In the genomic region with DNA sequence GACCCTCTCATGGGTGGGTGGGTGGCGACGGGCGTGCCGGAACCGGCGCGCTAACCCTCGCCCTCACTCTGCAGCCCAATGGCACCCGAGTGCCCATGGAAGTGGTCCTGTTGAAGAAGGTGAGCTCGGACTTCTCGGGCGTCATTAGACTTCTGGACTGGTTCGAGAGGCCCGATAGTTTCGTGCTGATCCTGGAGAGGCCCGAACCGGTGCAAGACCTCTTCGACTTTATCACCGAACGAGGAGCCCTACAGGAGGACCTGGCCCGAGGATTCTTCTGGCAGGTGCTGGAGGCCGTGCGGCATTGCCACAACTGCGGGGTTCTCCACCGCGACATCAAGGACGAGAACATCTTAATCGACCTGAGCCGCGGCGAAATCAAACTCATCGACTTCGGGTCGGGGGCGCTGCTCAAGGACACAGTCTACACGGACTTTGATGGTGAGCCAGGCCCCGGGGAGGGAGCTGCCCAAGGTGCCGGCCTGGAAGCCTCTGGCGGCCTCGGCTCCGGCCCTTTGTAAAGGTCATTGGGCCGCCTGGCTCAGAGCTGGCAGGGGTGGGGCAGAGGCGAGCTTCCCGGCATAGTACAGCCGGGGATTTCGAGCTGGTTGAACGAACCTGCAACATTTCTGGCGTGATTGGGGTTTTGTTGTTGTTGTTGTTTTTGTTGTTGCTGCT, we compare ENCODE assay signal across 8 mouse cellular contexts. TPM values are rescaled to one million over a fixed set of nuclear protein-coding genes. Genes with fewer than 3 reads are reported as not detected.
DNase-seq lines count a peak whose midpoint lies in the region; ATAC-seq and TF ChIP-seq lines count a peak whose summit lies in the region.

No protein-coding gene starts in this region.

- H3K36me3 ChIP-seq in CH12.LX (replicated peaks in 1 of 2; ENCODE audit: control insufficient read depth in 1 of 2, insufficient read depth in 1 of 2, low read length in 1 of 2) = peaks cover 17 to 44% of the 10 kb centered on the region in 2 experiments
- peaks cover 19% of the 10 kb centered on the region for H3K36me3 ChIP-seq in embryonic facial prominence, embryonic 12.5 days
- H3K36me3 ChIP-seq in heart, embryonic 11.5 days (ENCODE audit: control insufficient read depth, insufficient read depth, low read length) = peaks cover 13% of the 10 kb centered on the region
- peaks cover 19% of the 10 kb centered on the region for H3K36me3 ChIP-seq in kidney, embryonic 14.5 days (ENCODE audit: control insufficient read depth, insufficient read depth, low read length)
- H3K36me3 ChIP-seq in liver, postnatal 0 days (replicated peaks; ENCODE audit: insufficient read depth, low read length) = peaks cover 34% of the 10 kb centered on the region

- H3K27ac ChIP-seq in CH12.LX (ENCODE audit: insufficient read depth, low read depth) = peak overlapping the region; percentile 91
- H3K27ac ChIP-seq in embryonic facial prominence, embryonic 12.5 days = peak overlapping the region; percentile 96
- H3K27ac ChIP-seq in heart, embryonic 11.5 days (ENCODE audit: low read depth, low read length) = peak overlapping the region; percentile 95
- peak overlapping the region; percentile 83; the same call in 1 of the 2 replicates for H3K27ac ChIP-seq in kidney, embryonic 14.5 days (ENCODE audit: low read depth, low read length)
- H3K27ac ChIP-seq in liver, postnatal 0 days (ENCODE audit: low read depth) = peak overlapping the region; percentile 99
- H3K27ac ChIP-seq in olfactory bulb, adult 2 months (ENCODE audit: insufficient read depth, low read depth, low read length) = no peak overlapping the region; the same call in 1 of the 2 replicates

- H3K4me3 ChIP-seq in CH12.LX (replicated peaks in 1 of 3; ENCODE audit: low read depth in 2 of 3, low read length in 2 of 3, poor library complexity in 1 of 3) = peak overlapping the region; percentile 71 to 93 (median 85)
- H3K4me3 ChIP-seq in embryonic facial prominence, embryonic 12.5 days = peak overlapping the region; percentile 81
- peak overlapping the region; percentile 77 for H3K4me3 ChIP-seq in heart, embryonic 11.5 days (ENCODE audit: low read depth, low read length)
- peak overlapping the region; percentile 97 for H3K4me3 ChIP-seq in kidney, embryonic 14.5 days (ENCODE audit: low read length)
- H3K4me3 ChIP-seq in liver, postnatal 0 days (ENCODE audit: low read depth, low read length) = peak overlapping the region; percentile 96
- peak overlapping the region; percentile 57 for H3K4me3 ChIP-seq in olfactory bulb, adult 2 months (ENCODE audit: insufficient read depth, low read depth, low read length)

- peak overlapping the region; percentile 86 for H3K9ac ChIP-seq in CH12.LX (ENCODE audit: insufficient read depth, low read depth)
- H3K9ac ChIP-seq in embryonic facial prominence, embryonic 12.5 days = peak overlapping the region; percentile 88
- peak overlapping the region; percentile 92 for H3K9ac ChIP-seq in heart, embryonic 11.5 days (ENCODE audit: low read depth, low read length)
- peak overlapping the region; percentile 80 for H3K9ac ChIP-seq in kidney, embryonic 14.5 days (ENCODE audit: low read depth, low read length)
- peak overlapping the region; percentile 100 for H3K9ac ChIP-seq in liver, postnatal 0 days (replicated peaks)

- WGBS in embryonic facial prominence, embryonic 12.5 days = under 1% methylated on average over 48 of the region's 48 CpGs
- WGBS in heart, embryonic 11.5 days (ENCODE audit: insufficient replicate concordance) = under 1% methylated on average over 48 of the region's 48 CpGs
- WGBS in kidney, embryonic 14.5 days = under 1% methylated on average over 48 of the region's 48 CpGs
- WGBS in liver, postnatal 0 days (ENCODE audit: insufficient replicate concordance) = under 1% methylated on average over 45 of the region's 48 CpGs
- WGBS in olfactory bulb, adult 2 months = 1% methylated on average over 48 of the region's 48 CpGs

- in situ Hi-C loops in CH12.LX (cut with MboI; ENCODE audit: low pct_ligation_motif_present, low pct_unique_long_range_greater_than_20kb, low sequenced_read_pairs) = loop anchor here (5.0 kb wide), 1 partner anchor 94 kb away; no protein-coding TSS in a partner anchor

- H3K27me3 ChIP-seq in CH12.LX (replicated peaks) = no peaks in the 10 kb centered on the region
- H3K27me3 ChIP-seq in embryonic facial prominence, embryonic 12.5 days = no peaks in the 10 kb centered on the region
- H3K27me3 ChIP-seq in heart, embryonic 11.5 days (ENCODE audit: control insufficient read depth, insufficient read depth, low read length) = no peaks in the 10 kb centered on the region
- no peaks in the 10 kb centered on the region for H3K27me3 ChIP-seq in kidney, embryonic 14.5 days (ENCODE audit: control insufficient read depth, insufficient read depth, low read length)
- H3K27me3 ChIP-seq in liver, postnatal 0 days (ENCODE audit: insufficient read depth, low read length) = no peaks in the 10 kb centered on the region

- peaks cover 47% of the 10 kb centered on the region for H3K79me2 ChIP-seq in CH12.LX (replicated peaks; ENCODE audit: control insufficient read depth, extremely low read depth, insufficient read depth, poor library complexity, severe bottlenecking)

- TF ChIP-seq RAD21 in CH12.LX (IDR thresholded peaks at IDR 0.05; ENCODE audit: low read depth, low read length) = no peak

- ATAC-seq in embryonic facial prominence, embryonic 12.5 days (ENCODE audit: insufficient number of reproducible peaks, insufficient read depth, low FRiP score, low TSS enrichment) = no peak
- no peak for ATAC-seq in heart, embryonic 11.5 days (replicated peaks; ENCODE audit: insufficient number of reproducible peaks, low FRiP score, low TSS enrichment)
- ATAC-seq in kidney, embryonic 14.5 days (ENCODE audit: low FRiP score, low TSS enrichment) = 0 out of 2 replicates have a peak, but pooled peaks have one; percentile 0
- no peak for ATAC-seq in liver, postnatal 0 days

- TF ChIP-seq POLR2A in CH12.LX (IDR thresholded peaks at IDR 0.05; ENCODE audit: low read depth, low read length) = no peak
- no peak; the same call in 1 of the 2 replicates for TF ChIP-seq POLR2A in olfactory bulb, adult 2 months (IDR thresholded peaks at IDR 0.05; ENCODE audit: insufficient read depth, low read depth, low read length)

- H3K4me1 ChIP-seq in CH12.LX (ENCODE audit: control insufficient read depth in 1 of 2, insufficient read depth in 2 of 2) = peaks cover 9 to 29% of the 10 kb centered on the region in 2 experiments
- peaks cover 15% of the 10 kb centered on the region for H3K4me1 ChIP-seq in embryonic facial prominence, embryonic 12.5 days
- peaks cover 18% of the 10 kb centered on the region for H3K4me1 ChIP-seq in heart, embryonic 11.5 days (ENCODE audit: control insufficient read depth, insufficient read depth, low read length)
- H3K4me1 ChIP-seq in kidney, embryonic 14.5 days (ENCODE audit: control insufficient read depth, insufficient read depth, low read length) = peaks cover 20% of the 10 kb centered on the region; the same call in 1 of the 2 replicates
- peaks cover 30% of the 10 kb centered on the region for H3K4me1 ChIP-seq in liver, postnatal 0 days (ENCODE audit: insufficient read depth)
- H3K4me1 ChIP-seq in olfactory bulb, adult 2 months (ENCODE audit: control insufficient read depth, insufficient read depth, low read length) = peaks cover 18% of the 10 kb centered on the region

- DNase-seq in CH12.LX (ENCODE audit: extremely low read depth) = no peak
- peak; percentile 91 for DNase-seq in adrenal gland, adult 2 months
- peak; percentile 78 for DNase-seq in liver, postnatal 0 days
- peak; percentile 50 for DNase-seq in urinary bladder, postnatal 25 days (ENCODE audit: low spot score)

- TF ChIP-seq CTCF in CH12.LX (conservative IDR thresholded peaks at IDR 0.05 in 1 of 2, IDR thresholded peaks at IDR 0.05 in 1 of 2; ENCODE audit: low read depth in 2 of 2, low read length in 2 of 2) = no peak
- TF ChIP-seq CTCF in liver, postnatal 0 days (IDR thresholded peaks at IDR 0.05; ENCODE audit: low read depth) = no peak
- TF ChIP-seq CTCF in olfactory bulb, adult 2 months (IDR thresholded peaks at IDR 0.05; ENCODE audit: insufficient read depth, low read depth, low read length) = no peak

- TF ChIP-seq EP300 in CH12.LX (IDR thresholded peaks at IDR 0.05; ENCODE audit: low read length) = no peak
- no peak for TF ChIP-seq EP300 in liver, postnatal 0 days (IDR thresholded peaks at IDR 0.05; ENCODE audit: low read depth)

- H3K9me3 ChIP-seq in CH12.LX (replicated peaks; ENCODE audit: low read length) = no peaks in the 10 kb centered on the region
- no peaks in the 10 kb centered on the region for H3K9me3 ChIP-seq in embryonic facial prominence, embryonic 12.5 days
- H3K9me3 ChIP-seq in heart, embryonic 11.5 days (replicated peaks; ENCODE audit: control insufficient read depth, low read length) = no peaks in the 10 kb centered on the region
- H3K9me3 ChIP-seq in kidney, embryonic 14.5 days (ENCODE audit: control insufficient read depth, low read length) = no peaks in the 10 kb centered on the region
- no peaks in the 10 kb centered on the region for H3K9me3 ChIP-seq in liver, postnatal 0 days (ENCODE audit: low read length)

- dilution Hi-C loops in CH12.LX (cut with MboI; ENCODE audit: extremely low pct_ligation_motif_present, extremely low pct_unique_long_range_greater_than_20kb, low sequenced_read_pairs) = no loop called here

- no peak overlapping the region for H3K4me2 ChIP-seq in CH12.LX (ENCODE audit: insufficient read depth, low read depth, poor library complexity, severe bottlenecking)
- H3K4me2 ChIP-seq in embryonic facial prominence, embryonic 12.5 days (replicated peaks) = peak overlapping the region; percentile 74
- peak overlapping the region; percentile 75 for H3K4me2 ChIP-seq in heart, embryonic 11.5 days
- peak overlapping the region; percentile 90 for H3K4me2 ChIP-seq in kidney, embryonic 14.5 days (replicated peaks; ENCODE audit: low read depth, low read length)
- peak overlapping the region; percentile 89 for H3K4me2 ChIP-seq in liver, postnatal 0 days (ENCODE audit: low read depth, low read length)

RNA-seq across cellular contexts. Expression of a gene that starts 1.2 kb away (rescaled TPM):
- total RNA-seq in CH12.LX (2012; rRNA removed) = 141 and 178 TPM in 2 replicates
- 72.7 and 75.8 TPM in 2 replicates for total RNA-seq in CH12.LX (2014; rRNA removed)
- 121 and 133 TPM in 2 replicates for polyA plus RNA-seq in CH12.LX (2012; ENCODE audit: insufficient read length, low read depth)
- 100 to 1,000 TPM; 120 to 124 TPM for total RNA-seq in adrenal gland, adult 2 months (2021)
- 150 and 153 TPM in 2 replicates for polyA plus RNA-seq in adrenal gland, adult 2 months (2012; rRNA removed)
- polyA plus RNA-seq in embryonic facial prominence, embryonic 12.5 days (2016; fragmentation: Nextera tagmentation; extraction: Ambion mirVana) = 20.1 and 20.3 TPM in 2 replicates
- polyA plus RNA-seq in heart, embryonic 11.5 days (2014; fragmentation: Nextera tagmentation; extraction: Ambion mirVana) = 23.5 and 27.3 TPM in 2 replicates
- 12.6 and 15.6 TPM in 2 replicates for polyA plus RNA-seq in kidney, embryonic 14.5 days (2014; fragmentation: Nextera tagmentation; extraction: Ambion mirVana)
- 35.6 and 57.1 TPM in 2 replicates for polyA plus RNA-seq in liver, postnatal 0 days (2015; fragmentation: Nextera tagmentation; extraction: Ambion mirVana)
- polyA plus RNA-seq in olfactory bulb, adult 2 months (2012; ENCODE audit: insufficient read depth, insufficient read length, low replicate concordance, missing spikeins) = not detected in 2 replicates

RNA-seq across cellular contexts. Expression of a gene that starts 57.7 kb away (rescaled TPM):
- 0.21 and 0.50 TPM in 2 replicates for total RNA-seq in CH12.LX (2012; rRNA removed)
- not detected in 2 replicates for total RNA-seq in CH12.LX (2014; rRNA removed)
- 0.16 and 0.20 TPM in 2 replicates for polyA plus RNA-seq in CH12.LX (2012; ENCODE audit: insufficient read length, low read depth)
- total RNA-seq in adrenal gland, adult 2 months (2021) = not detected
- not detected in 2 replicates for polyA plus RNA-seq in adrenal gland, adult 2 months (2012; rRNA removed)
- not detected in 2 replicates for polyA plus RNA-seq in embryonic facial prominence, embryonic 12.5 days (2016; fragmentation: Nextera tagmentation; extraction: Ambion mirVana)
- polyA plus RNA-seq in heart, embryonic 11.5 days (2014; fragmentation: Nextera tagmentation; extraction: Ambion mirVana) = not detected in 2 replicates
- polyA plus RNA-seq in kidney, embryonic 14.5 days (2014; fragmentation: Nextera tagmentation; extraction: Ambion mirVana) = not detected in 2 replicates
- polyA plus RNA-seq in liver, postnatal 0 days (2015; fragmentation: Nextera tagmentation; extraction: Ambion mirVana) = not detected in 2 replicates
- polyA plus RNA-seq in olfactory bulb, adult 2 months (2012; ENCODE audit: insufficient read depth, insufficient read length, low replicate concordance, missing spikeins) = not detected in 2 replicates

RNA-seq across cellular contexts. Expression of a gene that starts 57.9 kb away (rescaled TPM):
- total RNA-seq in CH12.LX (2012; rRNA removed) (6.6 and 7.3 TPM in 2 replicates), CH12.LX (2014; rRNA removed) (3.1 and 3.8 TPM in 2 replicates)
- 13.4 and 17.3 TPM in 2 replicates for polyA plus RNA-seq in CH12.LX (2012; ENCODE audit: insufficient read length, low read depth)
- total RNA-seq in adrenal gland, adult 2 months (2021) = 10 to 100 TPM; 24.2 to 30.5 TPM
- polyA plus RNA-seq in adrenal gland, adult 2 months (2012; rRNA removed) = 25.7 and 30.6 TPM in 2 replicates
- polyA plus RNA-seq in embryonic facial prominence, embryonic 12.5 days (2016; fragmentation: Nextera tagmentation; extraction: Ambion mirVana) = 19.0 and 19.1 TPM in 2 replicates
- 10.0 and 12.0 TPM in 2 replicates for polyA plus RNA-seq in heart, embryonic 11.5 days (2014; fragmentation: Nextera tagmentation; extraction: Ambion mirVana)
- polyA plus RNA-seq in kidney, embryonic 14.5 days (2014; fragmentation: Nextera tagmentation; extraction: Ambion mirVana) = 11.5 and 18.5 TPM in 2 replicates
- polyA plus RNA-seq in liver, postnatal 0 days (2015; fragmentation: Nextera tagmentation; extraction: Ambion mirVana) = 1.9 and 2.1 TPM in 2 replicates
- not detected in 2 replicates for polyA plus RNA-seq in olfactory bulb, adult 2 months (2012; ENCODE audit: insufficient read depth, insufficient read length, low replicate concordance, missing spikeins)
